Mouse (Mus musculus) heart, postnatal 0 days (tissue): Measurements from ENCODE around the gene Tspoap1.

ENCODE experiments used
- CTCF ChIP-seq: IDR thresholded peaks from 2 replicates; pipeline ENCODE4 v1.5.1; 2016; ENCODE audit warnings: antibody characterized with exemption, control low read depth, low read depth
- EP300 ChIP-seq: IDR thresholded peaks from 2 replicates; pipeline ENCODE4 v1.6.1; 2016; ENCODE audit warnings: antibody characterized with exemption, low read depth

GRCm38 (mm10) chr11:87748132-87749119 is 11.9 kb upstream of the Tspoap1 start:
- TF ChIP-seq CTCF: no peak
- TF ChIP-seq EP300: no peak
